Mouse (Mus musculus) brain, embryonic 14.5 days (tissue): ENCODE measurements around the gene Usf2. TPM values are rescaled to one million over a fixed set of nuclear protein-coding genes. Genes with fewer than 3 reads are reported as not detected.
"Not testable (repeated sequence)": the region's sequence is repeated elsewhere in the genome, so short reads cannot be mapped to it uniquely, and the experiment has no call there.

Experiments
- DNase-seq: peaks from one replicate; pipeline ENCODE4 v3.0.0-alpha.2; 2011; ENCODE audit warnings: low read depth
- CTCF ChIP-seq: fragments of 200-500 bp; IDR thresholded peaks from 2 replicates; pipeline ENCODE4 v1.5.1; 2012; ENCODE audit warnings: inconsistent platforms, mild to moderate bottlenecking, moderate library complexity, borderline replicate concordance; ENCODE audit not compliant: insufficient read depth, insufficient read length; ENCODE audit errors: extremely low read depth
- POLR2A ChIP-seq: fragments of 200-500 bp; IDR thresholded peaks from 2 replicates; pipeline ENCODE4 v1.6.1; 2012; ENCODE audit warnings: mild to moderate bottlenecking, inconsistent platforms, borderline replicate concordance; ENCODE audit not compliant: poor library complexity, insufficient read depth, insufficient read length, severe bottlenecking; ENCODE audit errors: extremely low read depth
- polyA plus RNA-seq: library from polyadenylated mRNA; depleted of rRNA; stranded (reverse); fragments of >200 nt; gene quantifications from 2 replicates; pipeline ENCODE4 v1.2.3, GENCODE M21; 2012

Usf2 gene
- polyA plus RNA-seq, 1 experiment: 165 TPM

GRCm38 (mm10) chr7:30956357-30956751 lies 249 bp downstream of the Usf2 start:
- no peak for DNase-seq
- TF ChIP-seq POLR2A (no peak), CTCF (no peak)

- DNase-seq: peak; percentile 85
- TF ChIP-seq POLR2A (peak; percentile 65; the same call in 1 of the 2 replicates), CTCF (peak; percentile 62)
These were observed 833 bp downstream of the Usf2 start for GRCm38 (mm10) chr7:30955584-30956356.

- TF ChIP-seq CTCF: no peak
- no peak for TF ChIP-seq POLR2A
- DNase-seq: no peak
These were observed 1.6 kb downstream of the Usf2 start for GRCm38 (mm10) chr7:30954971-30955520.

- no peak for DNase-seq
- TF ChIP-seq CTCF (no peak), POLR2A (no peak)
These were observed 2.6 kb downstream of the Usf2 start for GRCm38 (mm10) chr7:30954036-30954435.

GRCm38 (mm10) chr7:30953459-30953858 lies 3.1 kb downstream of the Usf2 start:
- no peak for DNase-seq
- TF ChIP-seq CTCF (no peak), POLR2A (no peak)

GRCm38 (mm10) chr7:30952441-30953265 lies 4.0 kb downstream of the Usf2 start:
- DNase-seq: no peak
- no peak for TF ChIP-seq CTCF
- TF ChIP-seq POLR2A: no peak

GRCm38 (mm10) chr7:30949902-30950301 lies 6.7 kb downstream of the Usf2 start:
- DNase-seq: not testable (repeated sequence)

- DNase-seq: no peak
- TF ChIP-seq CTCF (no peak), POLR2A (no peak)
These were observed 10.7 kb downstream of the Usf2 start for GRCm38 (mm10) chr7:30945876-30946275.

GRCm38 (mm10) chr7:30945466-30945865 lies 11.1 kb downstream of the Usf2 start:
- DNase-seq: not testable (repeated sequence)

- not testable (repeated sequence) for DNase-seq
These were observed 11.9 kb downstream of the Usf2 start for GRCm38 (mm10) chr7:30944706-30945105.

- no peak for DNase-seq
- TF ChIP-seq POLR2A (no peak), CTCF (no peak)
These were observed 12.5 kb downstream of the Usf2 start, which contains the start of gene Hamp for GRCm38 (mm10) chr7:30943909-30944635. Gene Hamp (minus strand): TSS chr7:30944032.

GRCm38 (mm10) chr7:30942365-30942764 lies 14.2 kb downstream of the Usf2 start:
- DNase-seq: not testable (repeated sequence)

- not testable (repeated sequence) for DNase-seq
These were observed 16.5 kb downstream of the Usf2 start for GRCm38 (mm10) chr7:30940070-30940469.

- DNase-seq: not testable (repeated sequence)
These were observed 21.0 kb downstream of the Usf2 start for GRCm38 (mm10) chr7:30935422-30936099.

GRCm38 (mm10) chr7:30924581-30924980 lies 32.0 kb downstream of the Usf2 start, which contains the start of gene Hamp2:
Gene Hamp2 (minus strand): TSS chr7:30924681.
- not testable (repeated sequence) for DNase-seq
